Mouse (Mus musculus) cerebellum, postnatal 4 days (tissue): Measurements from ENCODE around the gene Car6.
A peak's percentile ranks its signal among the peaks of the same experiment; 100 is the strongest.

ENCODE experiments used
- DNase-seq, 2 experiments: peaks; one replicate each; pipeline ENCODE4 v3.0.0; 2022; ENCODE audit warnings: low spot score in 2 of 2, mixed read lengths in 1 of 2

Gene Car6

DNA sequence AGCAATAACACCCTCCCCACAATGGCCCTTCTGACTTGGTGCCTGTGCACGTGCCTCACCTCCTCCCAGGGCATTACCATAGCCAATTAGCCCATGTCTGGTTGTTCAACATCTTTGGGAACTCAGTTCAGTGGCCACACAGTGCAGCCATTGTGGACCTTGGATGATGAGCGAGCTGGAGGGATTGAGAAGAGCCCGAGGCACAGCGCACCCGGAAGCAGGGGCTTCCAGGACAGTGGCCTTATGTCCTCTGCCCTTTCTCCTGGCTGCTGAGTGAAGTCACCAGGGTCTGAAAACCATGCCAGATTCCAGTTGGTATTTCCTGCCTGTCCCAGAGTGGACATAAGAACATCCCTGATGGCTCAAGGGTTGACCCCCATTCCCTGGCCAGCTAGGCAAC, at the start of gene Car6:
TSS of gene Car6 (minus strand) at position 101 of the 400 bp plus-strand sequence.
- no peak for DNase-seq

DNA sequence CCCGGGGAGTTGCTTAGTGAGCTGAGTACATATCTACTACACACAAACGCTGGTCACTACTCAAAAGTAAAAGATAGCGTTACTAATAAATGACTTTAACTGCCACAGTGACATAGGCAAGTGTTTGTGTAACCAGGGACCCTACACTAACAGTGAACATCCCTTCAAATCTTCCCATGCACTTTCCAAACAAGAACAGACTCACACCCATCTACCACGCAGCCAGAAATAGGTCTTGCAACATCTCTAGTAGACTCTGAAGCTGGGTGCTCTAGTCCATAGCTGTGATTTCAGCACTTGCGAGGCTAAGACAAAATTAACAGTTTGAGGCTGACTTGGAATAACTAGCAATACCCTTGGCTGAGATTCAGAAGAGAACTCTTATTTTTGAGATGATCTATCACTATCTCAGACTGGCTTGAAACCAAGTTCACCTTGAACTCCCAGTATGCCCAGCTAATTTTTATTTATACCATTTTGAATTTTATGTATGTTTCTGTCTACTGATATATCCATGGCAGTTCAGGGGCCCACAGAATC, 48.7 kb upstream of the Car6 start:
- DNase-seq: no peak

DNA sequence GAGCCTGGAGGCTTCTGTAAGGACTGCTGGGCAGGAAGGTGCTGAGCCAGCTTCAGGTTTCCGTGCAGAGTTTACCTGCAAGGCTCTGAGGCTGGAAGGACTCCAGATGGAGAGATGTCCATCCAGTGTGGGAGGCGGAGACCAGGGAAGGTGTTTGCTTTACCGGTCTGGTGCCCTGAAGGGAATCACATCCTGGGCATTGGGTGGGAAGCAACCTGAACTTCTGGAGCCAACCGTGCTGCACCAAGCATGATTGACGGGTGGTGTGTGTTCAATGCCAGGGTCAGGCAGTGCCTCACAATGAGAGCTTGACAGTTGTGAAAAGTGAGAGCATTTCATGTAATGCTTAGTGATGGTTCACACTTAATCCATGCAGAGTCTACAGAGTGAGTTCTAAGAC, 47.8 kb upstream of the Car6 start:
- DNase-seq: no peak

DNA sequence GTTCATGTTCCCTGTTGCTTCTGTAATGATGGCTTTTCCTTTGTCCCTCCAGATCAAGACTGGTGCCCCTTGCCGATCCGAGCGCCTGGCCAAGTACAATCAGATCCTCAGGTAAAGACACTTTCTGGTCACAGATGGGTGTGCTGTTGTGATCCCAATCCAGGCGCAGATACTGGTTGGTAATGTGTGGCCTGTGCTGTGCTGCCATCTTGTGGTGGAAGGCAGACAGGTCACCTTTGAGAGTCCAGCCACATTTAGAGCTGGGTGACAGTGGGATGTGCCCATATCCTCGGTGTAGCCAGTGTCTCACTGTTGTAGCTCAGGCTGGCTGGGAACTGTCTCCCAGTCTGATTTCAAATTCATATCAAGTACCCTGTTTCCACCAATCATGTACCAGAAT, 46.9 kb upstream of the Car6 start:
- peak; percentile 74 to 80 for DNase-seq

DNA sequence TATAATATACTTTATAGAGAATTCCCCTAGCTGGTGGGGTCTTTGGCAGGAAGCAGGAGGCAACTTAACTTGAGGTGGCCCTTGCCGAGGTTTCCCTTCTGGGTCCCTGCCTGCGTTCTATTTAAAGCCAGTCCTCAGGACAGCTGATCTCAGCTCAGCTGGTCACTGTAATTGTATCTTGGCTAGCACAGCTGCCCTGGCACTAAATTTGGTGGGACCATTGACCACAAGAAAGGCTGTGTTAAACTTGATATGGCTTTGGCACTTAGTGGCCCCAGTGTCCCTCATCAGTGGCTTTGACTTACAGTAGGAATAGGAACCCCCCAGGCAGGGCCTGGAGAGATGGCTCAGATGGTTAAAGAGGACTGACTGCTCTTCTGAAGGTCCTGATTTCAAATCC, 44.7 kb upstream of the Car6 start:
- DNase-seq: no peak

DNA sequence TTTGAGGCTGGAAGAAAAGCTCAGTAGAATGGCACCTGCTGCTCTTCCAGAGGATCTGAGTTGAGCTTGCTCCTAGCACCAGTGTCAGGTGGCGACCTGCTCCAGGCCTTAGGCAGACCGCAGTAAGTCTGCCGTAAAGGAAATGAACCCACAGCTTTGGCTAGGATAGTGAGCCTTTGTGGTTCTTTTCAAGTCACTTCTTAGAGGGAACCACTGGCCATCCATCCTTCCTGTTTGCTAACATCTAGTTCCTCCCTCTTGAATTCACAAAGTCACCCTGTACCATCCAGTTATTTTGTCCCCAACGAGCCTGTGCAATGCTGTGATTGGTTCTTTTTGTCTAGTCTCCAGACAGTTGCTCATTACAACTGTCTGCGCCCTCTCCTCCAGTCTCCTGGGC, 41.6 kb upstream of the Car6 start:
- DNase-seq: no peak

DNA sequence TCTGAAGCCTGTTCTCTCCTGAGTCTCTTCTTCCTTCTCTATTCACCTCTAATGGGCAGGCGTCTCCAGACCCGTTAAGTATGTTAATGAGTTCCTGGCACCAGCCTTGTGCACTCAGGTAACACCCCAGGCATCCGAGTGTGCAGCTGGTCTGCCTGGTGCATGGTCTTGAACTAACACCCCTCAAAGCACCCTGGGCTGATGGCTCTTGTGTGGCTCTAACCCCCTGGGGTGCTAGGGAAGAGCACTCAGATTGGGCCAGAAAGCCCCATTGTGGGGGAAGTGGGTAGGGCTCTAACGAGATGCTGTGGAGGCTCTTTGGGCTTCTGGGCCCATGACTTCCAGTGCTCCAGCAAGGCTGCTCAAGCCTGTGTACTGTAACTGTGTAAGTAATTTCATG, 40.6 kb upstream of the Car6 start:
- DNase-seq: no peak

DNA sequence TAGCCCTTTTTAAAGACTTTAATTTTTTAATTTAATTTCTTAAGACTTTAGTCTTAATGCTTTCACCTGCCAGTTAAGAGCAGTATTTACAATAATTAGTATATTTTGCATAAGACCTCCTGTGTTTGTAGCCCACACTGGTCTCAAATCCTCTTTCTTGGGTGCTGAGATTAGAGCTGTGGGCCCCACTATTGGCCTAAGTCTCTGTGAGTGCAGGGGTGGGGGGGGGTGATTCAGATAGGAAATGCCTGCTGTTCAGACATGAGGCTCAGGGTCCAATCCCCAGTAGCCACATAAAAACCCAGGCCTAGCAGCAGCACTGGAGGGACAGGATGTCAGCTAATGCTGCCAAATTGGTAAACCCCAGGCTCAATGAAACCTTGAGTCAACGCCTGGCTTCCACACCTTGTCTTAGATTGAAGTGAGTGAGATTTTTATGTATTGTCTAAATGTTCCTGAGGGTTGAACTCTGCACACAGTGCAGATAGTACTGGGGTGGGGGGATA, 39.3 kb upstream of the Car6 start:
- DNase-seq: no peak

DNA sequence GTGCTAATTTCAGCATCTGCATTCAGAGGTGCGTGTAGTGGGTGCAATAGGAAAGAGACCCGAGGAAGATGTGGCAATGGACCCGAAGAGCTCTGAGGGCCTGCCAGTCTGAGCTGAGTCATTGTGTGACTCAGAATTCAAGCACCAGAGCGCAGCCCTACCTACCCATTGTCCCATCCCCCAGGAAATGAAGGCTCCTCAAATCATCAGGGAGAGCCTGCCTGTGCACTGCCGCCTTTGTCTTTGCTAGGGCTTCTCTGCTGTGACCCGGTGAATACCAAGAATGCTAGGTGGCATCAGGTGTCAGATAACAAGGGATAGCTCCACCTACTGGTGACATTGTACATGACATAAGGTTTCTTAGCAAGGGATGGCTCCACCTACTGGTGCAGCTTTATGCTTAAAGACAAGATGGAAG, 38.8 kb upstream of the Car6 start:
- peak in 1 of 2 experiments; percentile 81 for DNase-seq

DNA sequence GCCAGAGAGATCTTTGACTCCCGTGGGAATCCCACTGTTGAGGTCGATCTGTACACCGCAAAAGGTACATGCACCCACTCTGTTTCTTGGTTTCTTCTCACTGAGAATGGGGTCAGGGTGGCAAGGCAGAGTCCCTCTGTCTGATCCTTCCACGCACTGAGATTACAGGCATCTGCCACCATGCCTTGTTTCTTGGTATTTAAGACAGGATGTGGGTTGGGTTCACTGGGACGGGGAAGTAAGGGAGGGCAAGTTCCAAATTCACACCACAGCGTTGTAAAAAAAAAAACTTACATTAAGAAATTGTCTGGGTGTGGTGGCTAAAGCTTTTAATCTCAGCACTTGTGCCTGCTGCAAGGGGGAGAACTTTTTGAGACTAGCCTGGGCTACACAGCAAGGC, 38.4 kb upstream of the Car6 start:
- no peak for DNase-seq

DNA sequence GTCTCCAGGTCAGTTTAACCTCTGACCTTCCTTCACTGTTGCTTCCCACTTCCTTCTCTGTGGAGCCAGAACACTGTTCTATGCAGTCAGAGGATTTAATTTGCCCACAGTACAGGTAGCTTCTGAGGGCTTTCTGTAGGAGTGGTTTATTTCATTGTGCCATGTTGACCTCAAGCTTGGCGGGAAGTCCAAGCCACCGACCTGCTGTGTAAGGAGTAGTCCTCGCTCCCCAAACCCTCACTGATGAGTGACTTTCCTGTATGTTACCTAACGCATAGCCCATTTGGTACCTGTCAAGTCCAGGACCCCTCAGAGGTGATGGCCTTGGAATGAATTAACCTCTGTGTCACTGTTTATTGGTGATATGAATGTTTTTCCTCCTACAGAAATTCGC, 38.0 kb upstream of the Car6 start:
- no peak for DNase-seq

DNA sequence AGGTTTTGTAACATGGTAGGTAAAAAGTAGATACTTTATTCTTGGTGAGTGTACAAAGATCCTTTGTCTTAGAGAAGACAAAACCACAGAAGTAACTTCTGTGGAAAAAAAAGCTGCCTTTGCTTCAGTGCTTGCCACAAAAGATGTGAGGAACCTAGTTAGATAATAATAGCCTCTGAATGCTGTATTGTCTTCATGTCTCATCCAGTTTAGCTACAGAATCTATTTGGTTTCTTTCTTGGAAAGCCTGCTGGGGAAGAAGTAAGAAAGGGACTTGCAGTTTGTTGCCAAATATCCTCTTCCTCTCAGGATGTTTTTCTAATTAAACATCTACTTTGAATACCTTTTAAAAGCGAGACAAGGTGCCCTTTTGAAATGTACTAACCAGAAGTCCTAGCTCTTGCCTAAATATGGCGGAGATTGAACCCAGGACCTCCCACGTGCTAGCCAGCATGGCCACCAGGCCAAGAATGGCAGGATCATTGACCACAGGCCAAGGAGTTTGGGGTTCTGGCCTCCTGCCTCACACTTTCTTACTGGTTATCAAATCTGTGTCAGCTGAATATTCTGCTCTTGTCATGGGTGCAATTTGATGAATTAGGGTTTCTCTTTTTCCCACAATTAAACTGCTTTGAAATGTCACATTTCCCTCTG, 37.4 kb upstream of the Car6 start:
- no peak for DNase-seq

DNA sequence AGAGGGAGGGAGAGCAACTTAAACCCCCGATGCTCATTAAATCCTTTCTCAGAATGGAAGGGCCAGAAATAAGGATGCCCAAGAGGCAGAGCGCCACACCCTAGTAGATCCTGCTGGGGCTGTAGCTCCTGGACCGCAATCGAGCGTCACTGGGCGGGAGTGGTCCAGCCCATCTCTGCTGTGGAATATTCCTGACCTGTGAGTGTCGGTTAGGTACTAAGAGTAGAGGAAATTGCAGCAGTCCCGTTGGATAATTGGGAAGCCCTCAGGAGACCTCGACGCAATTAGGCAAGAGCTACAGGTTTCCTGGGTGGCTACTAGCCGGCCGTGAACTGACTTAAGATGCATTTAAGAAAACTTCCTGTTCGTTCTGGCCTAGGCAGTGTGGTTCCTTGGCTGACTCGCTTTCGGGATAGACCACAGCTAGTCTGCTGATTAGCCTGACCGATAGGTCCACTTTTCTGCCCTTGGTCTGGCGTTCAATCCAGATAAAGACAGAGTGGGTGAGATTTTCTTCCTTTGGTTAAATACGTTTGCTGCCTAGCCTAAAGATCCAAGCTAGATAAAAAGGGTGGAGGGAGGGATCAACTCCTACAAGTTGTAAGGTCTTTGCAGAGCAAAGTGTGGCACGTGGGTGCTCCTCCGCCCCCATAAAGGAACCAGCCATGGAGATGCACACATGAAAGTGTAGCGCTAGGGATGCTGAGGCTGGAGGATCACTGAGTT, 36.7 kb upstream of the Car6 start:
- no peak for DNase-seq

DNA sequence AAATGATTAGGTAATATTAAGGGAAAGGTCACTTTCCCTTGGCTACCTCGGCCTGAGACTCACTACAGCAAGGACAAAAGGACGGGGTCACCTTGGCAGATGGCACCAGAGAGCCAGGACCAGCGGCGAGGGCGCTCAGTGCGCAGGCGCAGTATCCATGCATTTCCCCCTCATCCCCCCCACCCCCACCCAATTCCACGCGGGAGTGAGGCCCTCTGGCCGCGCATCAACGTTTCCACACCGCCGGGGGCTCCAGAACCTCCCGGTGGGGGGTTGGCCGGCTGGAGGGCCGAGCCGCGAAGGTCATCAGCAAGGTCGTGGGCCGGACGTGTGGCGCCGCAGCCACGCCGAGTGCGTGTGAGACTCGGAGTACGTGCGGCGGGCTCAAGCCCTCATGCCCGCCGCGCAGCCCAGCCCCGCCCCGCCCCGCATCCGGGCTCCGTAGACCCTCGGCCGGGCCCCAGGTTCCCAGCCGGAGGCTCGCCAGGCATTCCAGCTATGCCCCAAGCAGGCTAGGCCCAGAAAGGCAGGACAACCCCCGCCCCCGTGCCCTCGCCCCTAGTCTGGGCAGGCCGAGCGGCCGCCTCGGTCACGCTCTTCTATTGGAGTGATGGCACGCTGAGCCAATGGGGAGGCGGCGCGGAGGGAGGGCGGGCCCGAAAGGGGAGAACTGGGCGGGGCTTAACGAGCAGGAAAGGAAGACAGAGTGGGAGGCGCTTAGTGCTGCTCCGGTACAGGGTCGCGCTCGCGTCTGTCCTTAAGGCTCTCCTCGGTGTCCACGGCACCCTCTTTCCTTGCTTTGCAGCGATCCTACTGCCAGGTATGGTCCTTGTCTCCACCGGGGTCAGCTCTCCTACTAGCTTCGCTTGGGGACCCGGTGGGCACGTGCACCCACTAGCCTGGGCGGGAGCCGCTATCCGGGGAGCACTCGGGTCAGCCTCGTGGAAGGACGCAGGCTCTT, 35.7 kb upstream of the Car6 start, which contains the start of gene Eno1:
TSS of gene Eno1 (plus strand) at position 201 of the 961 bp plus-strand sequence.
- DNase-seq: peak; percentile 98 to 100

DNA sequence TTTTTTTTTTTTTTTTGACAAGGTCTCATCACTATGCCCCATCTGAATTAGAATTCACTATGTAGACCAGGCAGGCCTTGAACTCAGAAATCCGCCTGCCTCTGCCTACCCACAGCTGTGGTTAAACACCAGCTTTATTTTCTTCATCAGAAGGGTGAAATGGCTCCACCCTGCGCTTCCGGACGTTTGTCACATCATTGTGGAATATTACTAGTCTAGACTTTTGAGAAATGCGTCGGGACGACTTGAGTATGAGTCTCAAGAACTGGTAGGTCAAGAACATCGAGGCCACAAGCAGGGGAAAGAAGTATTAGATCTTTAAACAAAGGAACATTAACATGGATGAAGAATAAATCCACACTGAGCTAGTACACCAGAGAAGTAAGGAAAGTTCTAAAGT, 34.9 kb upstream of the Car6 start:
- no peak for DNase-seq

DNA sequence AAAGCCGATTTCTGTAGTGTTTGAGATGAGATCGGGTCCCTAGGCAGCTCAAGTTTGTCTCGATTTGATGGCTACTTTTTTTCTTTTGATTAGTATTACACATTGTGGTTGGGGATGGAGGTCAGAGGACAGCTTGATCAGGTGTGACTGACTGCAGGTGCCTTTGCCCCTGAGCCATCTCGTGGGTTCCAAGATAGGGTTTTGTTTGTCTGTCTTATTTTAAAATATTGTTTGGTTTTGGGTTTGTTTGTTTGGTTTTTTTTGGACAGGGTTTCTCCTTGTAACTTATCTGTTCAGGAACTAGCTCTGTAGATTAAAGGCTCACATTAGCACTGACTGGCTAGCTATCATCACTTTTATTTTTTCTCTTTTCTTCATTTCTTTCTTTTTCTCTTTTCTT, 34.5 kb upstream of the Car6 start:
- DNase-seq: no peak

DNA sequence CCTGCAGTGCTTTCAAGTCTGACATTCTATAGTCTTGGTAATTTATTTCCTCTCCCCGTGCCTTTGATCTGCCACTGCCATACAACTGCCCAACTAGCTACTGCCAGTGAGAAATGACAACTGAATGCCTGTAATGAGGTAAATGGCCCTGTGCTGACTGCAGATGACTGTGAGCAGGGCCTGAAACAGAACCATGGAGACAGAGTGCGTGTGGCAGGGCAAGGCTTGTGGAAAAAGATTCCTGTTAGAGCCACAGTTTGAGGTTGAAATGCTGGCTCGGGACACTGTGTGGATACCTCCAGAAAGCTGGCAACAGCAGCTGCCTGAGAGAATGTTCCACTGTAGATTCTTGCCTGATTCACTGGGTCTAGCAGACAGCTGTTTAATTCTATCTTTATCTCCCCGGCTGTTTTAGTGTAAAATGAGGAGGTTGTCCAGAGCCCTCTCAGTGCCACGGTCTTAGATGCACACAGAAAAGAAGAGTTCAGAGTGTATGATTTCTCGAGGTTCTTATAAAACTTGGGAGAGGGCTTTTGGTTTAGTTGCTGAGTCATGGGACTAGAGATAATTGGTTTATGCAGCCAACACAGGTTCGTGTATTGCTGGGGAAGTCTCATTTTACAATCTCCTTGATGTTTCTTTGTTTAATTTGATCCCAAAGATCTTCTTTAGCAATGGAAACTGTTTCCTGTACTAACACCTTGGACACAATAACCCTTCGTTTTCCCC, 33.6 kb upstream of the Car6 start:
- DNase-seq: no peak

DNA sequence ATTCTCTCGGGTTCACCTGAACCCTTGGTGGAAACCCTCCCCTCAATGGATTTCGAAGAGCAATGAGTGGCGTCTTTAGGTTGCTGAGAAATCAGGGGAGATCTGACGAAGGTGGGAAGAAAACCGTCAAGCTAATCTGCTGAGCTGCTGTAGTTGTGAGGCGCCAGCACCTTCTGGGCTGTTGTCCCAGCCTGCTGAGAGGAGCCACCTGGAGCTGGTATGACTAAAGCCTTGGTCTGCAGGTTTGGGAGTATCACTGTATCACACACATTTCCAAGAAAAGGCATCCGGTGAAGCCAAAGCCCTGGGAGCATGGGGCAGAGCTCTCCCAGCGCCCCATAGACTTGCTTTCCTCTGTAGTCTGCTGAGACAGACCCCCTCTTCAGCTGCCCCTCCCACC, 30.7 kb upstream of the Car6 start:
- no peak for DNase-seq

DNA sequence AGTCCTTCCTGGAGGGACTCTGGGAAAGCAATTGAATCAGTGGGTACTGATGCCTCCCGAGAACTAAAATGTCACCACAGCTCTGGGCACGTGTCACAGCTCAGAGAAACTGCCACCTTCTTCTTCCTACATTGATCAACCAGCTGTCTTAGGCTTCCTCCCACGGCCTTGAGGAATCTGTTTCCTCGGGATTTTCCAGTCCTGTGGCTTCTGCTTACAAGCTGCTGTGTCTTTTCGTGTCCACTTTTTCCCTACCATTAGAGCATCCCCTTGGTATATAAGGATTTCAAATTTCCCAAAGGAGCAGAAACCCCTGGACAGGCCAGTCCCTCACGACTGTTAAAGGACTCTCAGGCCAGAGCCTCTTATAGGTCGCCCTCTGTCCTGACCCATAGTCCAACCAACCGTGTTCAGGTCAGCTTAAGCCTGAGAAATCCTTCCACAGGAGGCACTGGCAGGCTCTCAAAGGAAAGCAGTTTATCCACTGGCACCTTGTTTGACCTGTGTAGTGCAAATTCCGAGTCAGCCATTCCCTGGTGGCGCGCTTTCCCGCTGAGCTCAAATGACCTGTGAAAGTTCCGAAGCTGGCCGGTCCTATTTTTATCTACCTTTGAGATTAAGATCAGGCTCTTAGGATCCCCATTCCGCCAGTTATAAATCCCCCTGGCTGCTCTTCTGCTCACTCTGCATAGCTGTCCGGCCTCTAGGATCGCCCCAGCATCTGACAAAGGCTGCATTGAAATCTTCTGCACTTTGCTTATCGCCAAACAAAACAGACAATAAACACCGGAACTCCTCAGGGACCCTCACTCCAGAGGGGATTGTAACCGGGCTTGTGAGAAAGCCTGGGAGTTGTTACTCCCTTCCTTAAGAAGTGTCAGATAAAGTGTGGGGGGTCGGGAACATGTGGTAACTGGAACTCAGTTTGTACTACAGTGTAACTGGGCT, 29.6 kb upstream of the Car6 start:
- no peak for DNase-seq

DNA sequence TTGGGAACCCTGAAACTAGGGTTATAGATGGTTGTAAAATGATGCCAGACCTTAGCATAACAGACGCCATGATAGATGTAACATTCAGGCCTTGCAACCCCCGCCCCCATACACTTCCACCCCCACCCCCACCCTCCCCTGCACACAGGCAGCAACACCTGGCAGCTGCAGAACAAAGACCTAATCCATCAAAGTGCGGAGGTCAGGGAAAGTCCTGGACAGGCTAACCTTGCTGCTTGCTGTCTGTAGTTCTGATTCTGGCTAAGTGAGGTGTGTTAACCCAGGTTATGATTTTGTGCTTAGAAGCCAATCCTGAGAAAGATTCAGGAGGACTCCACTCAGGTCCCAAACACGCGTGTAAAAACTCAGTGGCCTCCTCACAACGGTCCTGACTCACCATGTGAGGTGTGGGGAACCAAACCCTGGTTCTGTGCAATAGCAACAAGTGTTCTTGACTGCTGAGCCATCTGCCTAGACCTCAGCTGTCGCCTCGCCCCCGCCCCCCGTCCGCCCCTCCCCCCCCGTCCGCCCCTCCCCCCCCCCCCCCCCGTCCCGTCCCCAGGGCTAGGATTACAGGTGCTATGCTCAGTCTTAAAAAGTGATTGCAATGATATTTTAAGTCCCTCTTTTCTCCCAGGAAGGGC, 28.7 kb upstream of the Car6 start:
- no peak for DNase-seq
